In genomic region chr4:53379855-53380254, GRCm38 (mm10) we compare ENCODE assay signal across 30 mouse cellular contexts.
"Had no signal": no experiment of that assay in that cellular context is flagged by ENCODE, and none has a peak within 500 bp of the region (broad histone marks: within the 10 kb centered on the region; RNA-seq: fewer than 3 reads in every experiment).

No protein-coding gene starts in this region.

- H3K36me3 ChIP-seq: heart, embryonic 12.5 days; heart, embryonic 13.5 days; heart, embryonic 15.5 days; hindbrain, embryonic 10.5 days; hindbrain, embryonic 12.5 days; hindbrain, embryonic 13.5 days; hindbrain, embryonic 15.5 days; intestine, embryonic 15.5 days; kidney, embryonic 15.5 days had no signal

- H3K27ac ChIP-seq: heart, embryonic 13.5 days; heart, embryonic 15.5 days; hindbrain, embryonic 10.5 days; hindbrain, embryonic 12.5 days; hindbrain, embryonic 13.5 days; hindbrain, embryonic 14.5 days; hindbrain, embryonic 15.5 days; hindbrain, postnatal 0 days; intestine, embryonic 15.5 days; kidney, embryonic 15.5 days; kidney, postnatal 0 days; layer of hippocampus, adult 2 months; left cerebral cortex, adult 2 months had no signal

- DNase-seq: heart, postnatal 10 days; heart, postnatal 14 days; heart, postnatal 36 days; kidney, adult 11 months; kidney, adult 18-20 months; kidney, adult 2 months; kidney, adult 8-10 months; kidney, adult 9 months; kidney, postnatal 10 days; kidney, postnatal 14 days; kidney, postnatal 25 days; kidney, postnatal 36 days; kidney, postnatal 4 days; layer of hippocampus, adult 9-11 months; layer of hippocampus, postnatal 36 days had no signal

- H3K27me3 ChIP-seq: heart, embryonic 12.5 days; heart, embryonic 13.5 days; heart, embryonic 15.5 days; hindbrain, embryonic 12.5 days; hindbrain, embryonic 13.5 days; hindbrain, embryonic 15.5 days; intestine, embryonic 15.5 days; kidney, embryonic 15.5 days had no signal

- H3K4me3 ChIP-seq: heart, embryonic 12.5 days; heart, embryonic 13.5 days; heart, embryonic 15.5 days; hindbrain, embryonic 10.5 days; hindbrain, embryonic 12.5 days; hindbrain, embryonic 13.5 days; hindbrain, embryonic 15.5 days; intestine, embryonic 15.5 days; kidney, embryonic 15.5 days; layer of hippocampus, adult 2 months; left cerebral cortex, adult 2 months had no signal

- H3K9me3 ChIP-seq: heart, embryonic 12.5 days; heart, embryonic 13.5 days; heart, embryonic 15.5 days; hindbrain, embryonic 10.5 days; hindbrain, embryonic 12.5 days; hindbrain, embryonic 13.5 days; hindbrain, embryonic 15.5 days; intestine, embryonic 15.5 days; kidney, embryonic 15.5 days had no signal

- H3K4me2 ChIP-seq: heart, embryonic 11.5 days; heart, embryonic 12.5 days; heart, embryonic 13.5 days; heart, embryonic 15.5 days; hindbrain, embryonic 12.5 days; hindbrain, embryonic 13.5 days; hindbrain, embryonic 14.5 days; hindbrain, embryonic 15.5 days; intestine, embryonic 15.5 days; kidney, embryonic 15.5 days had no signal

- H3K9ac ChIP-seq: heart, embryonic 12.5 days; heart, embryonic 13.5 days; heart, embryonic 15.5 days; hindbrain, embryonic 12.5 days; hindbrain, embryonic 13.5 days; hindbrain, embryonic 14.5 days; hindbrain, embryonic 15.5 days; intestine, embryonic 15.5 days; kidney, embryonic 15.5 days had no signal

- H3K4me1 ChIP-seq: heart, embryonic 12.5 days had no signal
